Mouse (Mus musculus) adrenal gland, adult 8-10 months (tissue): ENCODE data around the gene Acaa1b. TPM values are rescaled to one million over a fixed set of nuclear protein-coding genes. Genes with fewer than 3 reads are reported as not detected.

Experiments
- DNase-seq: peaks from one replicate; pipeline ENCODE4 v3.0.0; 2022
- total RNA-seq, 4 experiments: library from RNA; stranded (reverse); gene quantifications; 2 replicates each; pipeline ENCODE4 v1.2.4; 2022

The Acaa1b gene
- total RNA-seq, 4 experiments from 2014 or later: 5.5 to 13.8 (median 9.8) TPM

DNA sequence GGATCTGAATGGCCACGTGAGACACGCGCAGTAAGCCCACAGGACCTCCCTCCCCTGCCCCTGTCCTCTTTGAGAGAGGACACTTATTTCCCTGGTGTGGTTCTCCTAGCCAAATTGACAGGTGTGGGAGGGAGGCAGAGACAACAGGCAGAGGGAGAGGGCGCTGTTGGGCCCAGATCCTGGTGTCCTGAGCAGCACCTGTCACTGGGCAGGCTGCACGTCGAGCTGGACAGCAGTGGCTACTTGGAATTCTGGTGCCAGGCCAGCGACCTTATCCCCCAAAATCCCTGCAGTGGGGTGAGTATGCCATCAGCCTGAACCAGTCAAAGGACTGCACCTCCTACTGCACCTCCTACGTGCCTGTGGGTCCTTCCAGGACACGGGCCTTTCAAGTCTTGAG is 13.5 kb downstream of the Acaa1b start:
- DNase-seq: no peak

DNA sequence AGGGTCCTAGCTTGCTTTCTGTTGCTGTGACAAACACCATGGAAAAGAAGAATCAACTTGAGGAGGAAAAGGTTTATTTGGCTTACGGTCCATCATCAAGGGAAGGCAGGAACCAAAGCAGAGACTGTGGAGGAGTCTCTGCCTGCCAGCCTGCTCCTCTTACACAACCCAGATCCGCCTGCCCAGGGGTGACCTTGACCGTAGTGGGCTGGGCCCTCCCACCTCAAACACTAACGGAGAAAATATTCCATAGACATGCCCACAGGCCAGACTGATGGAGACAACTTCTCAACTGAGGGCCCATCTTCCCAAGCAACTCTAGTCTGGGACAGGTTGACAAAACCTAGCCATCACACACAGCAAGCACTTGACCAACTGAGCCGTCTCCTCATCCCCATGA is 14.8 kb downstream of the Acaa1b start:
- DNase-seq: peak; percentile 25

- DNase-seq: no peak
Measured at GRCm38 (mm10) chr9:119138836-119139235, 18.1 kb downstream of the Acaa1b start.

GRCm38 (mm10) chr9:119130692-119131091 is 26.2 kb downstream of the Acaa1b start:
- no peak for DNase-seq

DNA sequence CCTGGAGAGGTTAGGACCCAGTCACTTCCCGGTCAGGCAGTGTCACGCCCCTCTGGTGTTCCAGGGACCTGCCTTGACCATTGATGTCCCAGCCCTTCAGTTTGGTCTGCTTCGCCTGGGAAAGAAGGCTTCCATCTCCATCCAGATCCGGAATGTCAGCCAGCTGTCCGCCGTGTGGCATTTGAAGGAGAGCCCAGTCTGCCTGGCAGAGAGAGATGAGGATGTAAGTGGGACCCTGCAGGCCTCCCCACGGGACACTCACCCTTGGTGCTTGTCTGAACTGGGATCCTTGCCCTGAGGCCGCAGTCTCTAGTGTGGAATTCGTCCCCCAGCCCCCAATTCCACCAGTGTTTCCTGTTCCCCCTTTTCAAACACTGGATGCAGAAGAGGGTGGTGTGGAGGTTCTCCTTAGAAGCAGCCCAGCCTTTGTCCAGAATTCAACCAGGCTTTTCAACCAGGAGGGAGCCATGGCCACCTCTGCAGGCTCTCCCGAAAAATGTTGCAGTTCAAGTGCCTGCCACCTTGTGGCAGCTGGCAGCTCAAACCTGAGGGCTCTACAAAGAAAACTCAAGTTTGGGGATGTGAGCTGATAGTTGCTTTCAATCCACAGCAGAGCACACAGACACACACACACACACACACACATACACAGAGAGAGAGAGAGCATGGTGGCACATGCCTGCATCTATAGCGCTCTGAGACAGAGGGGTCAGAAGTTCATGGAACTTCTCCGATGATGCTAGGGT is 28.3 kb downstream of the Acaa1b start:
- no peak for DNase-seq

DNA sequence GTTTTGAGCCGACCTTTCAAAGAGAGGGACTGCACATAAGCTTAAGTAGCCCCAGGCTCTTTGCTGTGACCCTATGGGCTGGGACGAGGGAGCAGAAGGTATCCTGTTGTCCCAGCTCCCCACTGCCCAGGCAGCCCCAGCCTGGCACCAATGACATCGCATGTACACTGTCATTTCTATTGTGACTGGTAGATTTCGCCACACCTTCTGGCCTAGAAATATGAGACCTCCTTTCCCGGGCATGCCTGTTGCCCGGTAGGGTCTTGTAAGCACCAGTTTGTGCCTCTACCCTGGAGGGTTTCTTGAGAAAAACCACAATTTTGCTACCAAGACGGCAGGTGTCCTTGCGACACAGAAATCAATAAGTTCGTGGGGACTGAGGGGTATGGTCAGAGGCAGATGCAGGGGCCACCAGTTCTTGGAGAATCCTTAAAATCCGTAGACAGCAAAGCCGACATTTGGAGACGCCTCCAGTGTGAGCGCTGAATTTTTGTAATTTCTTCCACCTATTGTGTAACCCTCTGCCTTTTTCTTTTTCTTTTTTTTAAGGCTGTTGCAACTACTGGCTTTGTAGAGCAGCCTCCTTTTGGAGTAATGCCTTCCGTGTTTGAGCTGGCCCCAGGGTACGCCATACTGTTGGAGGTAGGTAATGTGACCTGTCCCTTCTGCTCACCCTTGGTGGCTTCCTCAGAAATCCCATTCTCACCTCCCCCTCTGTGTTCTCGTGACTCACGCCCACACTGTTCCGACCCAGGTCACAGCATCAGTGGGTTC is 34.1 kb downstream of the Acaa1b start:
- no peak for DNase-seq

- no peak for DNase-seq
Measured at GRCm38 (mm10) chr9:119120168-119120560, 36.7 kb downstream of the Acaa1b start.

GRCm38 (mm10) chr9:119119409-119120167 is 37.3 kb downstream of the Acaa1b start:
- DNase-seq: no peak

DNA sequence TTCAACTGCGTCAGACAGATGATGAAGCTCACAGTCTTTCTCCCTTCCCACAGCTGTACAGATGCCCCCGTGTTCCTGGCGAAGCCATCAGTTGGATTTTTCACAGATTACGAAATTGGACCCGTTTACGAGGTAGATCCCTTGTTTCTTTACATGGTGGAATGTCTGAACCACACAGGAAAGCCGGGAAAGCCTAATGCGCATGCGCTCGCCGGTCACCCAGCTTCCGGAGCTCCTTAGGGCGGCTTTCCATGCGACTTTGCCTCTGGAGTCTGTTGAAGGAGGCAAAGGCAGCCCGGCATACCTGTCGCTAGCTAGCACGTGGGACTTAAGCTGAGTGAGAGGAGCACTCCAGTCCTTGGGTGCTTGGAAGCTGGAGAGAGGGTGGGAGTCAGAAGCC is 42.0 kb downstream of the Acaa1b start:
- DNase-seq: no peak

- DNase-seq: no peak
Measured at GRCm38 (mm10) chr9:119110640-119111039, 46.3 kb downstream of the Acaa1b start.

- no peak for DNase-seq
Measured at GRCm38 (mm10) chr9:119109685-119110353, 47.1 kb downstream of the Acaa1b start.

DNA sequence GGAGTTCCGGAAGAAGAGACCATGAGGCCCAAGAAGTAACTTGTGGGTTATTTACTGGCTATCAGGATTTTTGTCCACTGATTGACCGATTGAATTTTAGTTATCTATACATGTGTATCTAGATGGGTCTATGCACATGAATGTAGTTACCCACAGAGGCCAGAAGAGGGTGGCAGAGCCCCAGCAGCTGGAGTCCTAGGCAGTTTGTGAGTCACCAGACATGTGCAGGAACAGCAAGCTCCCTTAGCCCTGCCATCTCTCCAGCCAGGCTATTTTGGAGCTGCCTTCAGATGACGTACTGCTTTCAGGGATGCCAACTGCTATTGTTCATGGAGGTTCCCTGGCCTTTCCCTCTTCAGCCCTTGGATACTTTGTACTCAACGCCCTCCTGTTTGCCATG is 49.3 kb downstream of the Acaa1b start:
- no peak for DNase-seq

DNA sequence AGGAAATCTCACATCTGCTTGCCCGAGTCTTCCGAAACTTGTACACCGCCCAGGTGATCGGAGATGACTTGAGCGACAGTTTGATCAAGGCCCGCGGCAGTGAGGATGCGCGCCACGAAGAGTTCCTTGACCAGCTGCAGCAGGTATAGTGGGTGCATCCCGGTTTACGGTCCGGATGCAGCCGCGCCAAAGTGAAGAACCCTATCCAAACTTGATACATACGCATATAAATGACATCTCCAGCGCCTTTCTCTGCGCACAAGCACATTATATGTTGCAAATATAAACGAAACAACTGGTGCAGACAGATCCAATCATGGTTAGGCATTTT is 54.1 kb downstream of the Acaa1b start:
- no peak for DNase-seq

DNA sequence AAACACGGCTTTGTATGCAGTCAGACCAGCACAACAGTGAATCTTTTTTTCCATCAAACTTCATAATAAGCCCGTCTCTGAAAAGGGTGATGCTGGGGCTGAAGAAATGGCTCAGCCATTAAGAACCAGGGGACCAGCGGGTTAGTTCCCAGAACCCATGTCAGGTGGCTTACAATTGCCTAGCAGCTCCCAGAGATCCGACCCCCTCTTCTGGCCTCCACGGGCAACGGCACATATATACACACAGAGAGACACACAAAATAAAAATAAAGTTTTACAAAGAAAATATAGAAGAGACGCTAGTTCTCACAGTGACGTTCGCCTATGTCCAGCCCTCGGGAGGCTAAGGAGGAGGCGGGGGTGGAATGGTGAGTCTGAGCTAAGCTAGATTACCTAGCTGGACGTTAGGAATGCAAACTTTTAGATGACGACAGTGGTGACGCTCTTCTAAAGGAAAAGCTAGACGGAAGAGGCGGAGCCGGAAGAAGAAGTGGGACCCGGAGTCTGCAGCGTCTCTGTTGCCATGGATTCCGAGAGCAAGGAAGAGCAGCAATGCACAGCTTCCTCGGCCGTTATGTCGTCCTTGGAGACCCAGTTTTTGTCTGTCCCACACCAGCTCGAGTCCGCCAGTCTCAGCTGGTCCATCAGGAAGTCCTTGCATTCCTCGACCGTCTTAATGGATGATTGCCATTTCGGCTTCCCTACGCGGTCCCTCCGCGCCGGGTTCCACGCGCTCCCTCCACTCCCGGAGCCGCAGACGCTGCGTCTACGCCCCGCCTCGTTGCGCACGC is 54.7 kb downstream of the Acaa1b start, which contains the start of gene Dlec1:
Gene Dlec1, plus strand, starts transcription at position 487 of the 791 bp plus-strand sequence.
- DNase-seq: peak; percentile 79

- DNase-seq: no peak
Measured at GRCm38 (mm10) chr9:119100177-119100898, 56.6 kb downstream of the Acaa1b start.

Other genes with a start within 250 kb of the Acaa1b start
- gene Ctdspl, start 230.6 kb downstream of the Acaa1b start, total RNA-seq: 10 to 100 TPM; 22.0 to 35.1 (median 28.0) TPM
- gene Vill, start 104.3 kb downstream of the Acaa1b start, total RNA-seq: 1 to 10 TPM; 2.4 to 4.6 (median 4.4) TPM
- 10 to 100 TPM in 2 of 4 experiments, 1 to 10 TPM in 2; 8.5 to 19.9 (median 13.2) TPM for gene Plcd1, start 63.6 kb downstream of the Acaa1b start, total RNA-seq
- gene Dlec1, start 54.6 kb downstream of the Acaa1b start, total RNA-seq: 1 to 10 TPM; 2.2 to 6.6 (median 4.5) TPM
- gene Gm47289, start 2.1 kb upstream of the Acaa1b start, total RNA-seq: not detected
- not detected for gene Slc22a13, start 52.0 kb upstream of the Acaa1b start, total RNA-seq
- gene Oxsr1, start 165.3 kb upstream of the Acaa1b start, total RNA-seq: 10 to 100 TPM; 33.7 to 40.6 (median 37.8) TPM
- gene Acaa1a, start 182.6 kb upstream of the Acaa1b start, total RNA-seq: 100 to 1,000 TPM; 128 to 155 (median 138) TPM
- gene Myd88, start 184.3 kb upstream of the Acaa1b start, total RNA-seq: 10 to 100 TPM; 28.2 to 43.0 (median 31.7) TPM
- 1 to 10 TPM in 3 of 4 experiments, under 1 TPM in 1; 0.87 to 2.2 (median 1.5) TPM for gene Xylb, start 200.3 kb upstream of the Acaa1b start, total RNA-seq
- gene Slc22a14, start 208.5 kb upstream of the Acaa1b start, total RNA-seq: not detected
- 10 to 100 TPM in 2 of 4 experiments, 1 to 10 TPM in 2; 5.7 to 12.7 (median 10.7) TPM for gene Acvr2b, start 245.0 kb upstream of the Acaa1b start, total RNA-seq